Mouse (Mus musculus): ENCODE data around the gene Tnks1bp1.

The Tnks1bp1 gene

DNA sequence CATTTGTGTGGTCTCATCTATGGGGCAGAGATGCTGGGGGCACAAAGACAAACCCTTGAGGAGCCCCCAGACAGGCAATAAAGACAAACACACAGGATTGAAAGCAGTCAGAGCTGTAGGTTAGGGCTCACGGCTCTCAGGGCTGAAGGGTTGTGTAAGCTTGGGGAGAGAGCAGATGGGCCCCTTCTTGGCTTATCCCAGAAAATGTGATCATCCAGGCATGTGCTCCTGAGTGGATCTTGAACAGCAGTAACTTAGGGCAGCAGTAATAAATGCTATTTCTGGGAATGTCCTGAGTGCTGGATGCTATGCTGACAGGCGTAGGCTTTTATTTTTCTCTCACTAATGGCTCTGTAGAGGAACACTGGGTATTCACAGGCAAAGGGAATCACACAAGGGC lies 20.8 kb downstream of the Tnks1bp1 start:
- in situ Hi-C loops (cut with MboI; ENCODE audit: unreplicated experiment in 2 of 2): no loop called here

DNA sequence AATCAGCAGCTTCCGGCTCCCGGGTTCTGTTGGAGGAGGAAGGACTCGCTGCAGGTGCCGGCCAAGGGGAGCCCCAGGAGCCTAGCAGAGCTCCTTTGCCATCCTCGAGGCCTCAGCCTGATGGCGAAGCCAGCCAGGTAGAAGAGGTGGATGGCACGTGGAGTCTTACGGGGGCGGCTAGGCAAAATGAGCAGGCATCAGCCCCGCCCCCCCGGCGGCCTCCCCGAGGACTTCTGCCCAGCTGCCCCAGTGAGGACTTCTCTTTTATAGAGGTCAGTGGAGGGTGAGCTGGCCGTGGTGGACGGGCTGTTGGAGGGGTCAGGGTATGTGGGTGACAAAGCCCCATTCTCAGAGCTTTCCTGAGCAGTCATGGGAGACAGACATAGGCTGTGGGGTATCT lies 22.3 kb downstream of the Tnks1bp1 start:
- in situ Hi-C loops (cut with MboI; ENCODE audit: unreplicated experiment in 2 of 2): no loop called here

DNA sequence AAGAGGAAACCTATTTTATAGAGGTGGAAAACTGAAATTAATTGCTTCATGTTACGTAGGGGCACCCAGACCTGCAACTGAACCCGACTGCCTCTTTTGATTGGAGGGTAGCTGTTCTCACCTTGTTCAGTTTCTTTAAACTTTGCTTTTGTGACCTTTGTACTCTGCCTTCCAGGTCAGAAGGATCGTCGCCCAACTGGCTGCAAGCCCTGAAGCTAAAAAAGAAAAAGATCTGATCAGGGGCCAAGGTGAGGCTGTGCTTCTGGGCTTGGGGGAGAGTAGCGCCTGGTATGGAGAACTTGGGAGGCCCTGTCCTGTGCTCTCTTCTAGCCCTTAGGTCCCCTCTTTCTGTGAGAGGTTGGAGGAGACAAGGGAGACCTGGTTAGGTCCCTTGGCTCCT lies 24.1 kb downstream of the Tnks1bp1 start:
- in situ Hi-C loops (cut with MboI; ENCODE audit: unreplicated experiment in 2 of 2): no loop called here

DNA sequence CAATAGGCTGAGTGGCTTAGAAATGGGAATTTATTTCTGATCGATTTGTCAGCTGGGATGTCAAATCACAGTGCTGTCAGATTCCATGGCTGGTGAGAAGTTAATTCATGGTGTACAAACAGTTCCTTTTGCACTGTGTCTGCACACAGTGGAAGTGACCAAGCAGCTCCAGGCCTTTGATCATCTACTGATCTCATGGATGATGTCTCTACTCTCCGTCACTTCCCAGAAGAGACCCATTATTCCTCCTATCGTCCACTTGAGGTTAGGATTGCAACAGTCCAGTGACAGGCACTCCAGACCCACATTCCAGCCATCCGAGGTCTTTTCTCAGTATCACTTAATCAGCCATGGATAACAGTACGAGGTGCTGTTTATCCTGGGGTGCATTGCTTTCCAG lies 25.9 kb downstream of the Tnks1bp1 start:
- in situ Hi-C loops (cut with MboI; ENCODE audit: unreplicated experiment in 2 of 2): no loop called here

DNA sequence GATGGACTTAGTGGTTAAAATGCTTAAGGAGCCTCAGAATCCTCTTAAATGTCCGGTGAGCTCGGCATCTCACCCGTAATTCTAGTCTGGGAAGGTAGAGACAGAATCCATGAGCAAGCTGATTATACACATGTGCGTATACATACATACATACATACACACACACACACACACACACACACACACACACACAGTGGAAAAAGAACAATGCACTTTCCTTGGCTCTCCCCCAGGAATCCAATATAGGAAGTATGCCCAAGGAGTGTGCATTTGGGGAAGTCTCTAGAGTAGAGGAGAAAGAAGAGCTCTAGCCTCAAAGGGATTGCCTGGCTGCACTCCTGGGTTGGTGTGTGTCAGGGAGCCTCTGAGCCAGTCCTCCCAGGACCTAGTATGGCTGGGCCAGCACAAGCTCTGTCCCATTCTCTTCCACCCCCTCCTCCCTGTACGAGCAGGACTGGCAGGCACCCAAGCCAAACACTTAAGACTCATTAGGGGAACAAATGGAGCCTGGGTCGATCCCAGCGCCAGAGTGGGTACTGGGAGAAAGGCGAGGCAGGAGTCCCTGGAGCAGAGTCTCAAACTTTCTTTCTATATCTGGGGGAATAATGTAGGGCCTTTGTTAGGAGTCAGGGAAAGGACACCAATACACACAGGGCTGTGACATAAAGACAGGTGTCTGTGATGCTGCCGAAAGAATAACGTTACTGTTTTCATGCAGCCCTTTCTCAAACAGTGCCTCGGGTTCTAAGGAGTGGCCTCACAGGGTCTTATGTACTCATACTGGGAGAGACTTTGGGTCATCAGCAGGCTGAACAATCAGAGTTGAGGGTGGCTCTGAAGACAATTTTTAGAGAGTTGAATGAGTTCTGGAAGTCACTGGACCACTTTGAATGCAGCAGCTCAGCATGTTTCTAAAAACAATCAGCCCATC lies 41.2 kb downstream of the Tnks1bp1 start:
- in situ Hi-C loops (cut with MboI; ENCODE audit: unreplicated experiment in 2 of 2): no loop called here

DNA sequence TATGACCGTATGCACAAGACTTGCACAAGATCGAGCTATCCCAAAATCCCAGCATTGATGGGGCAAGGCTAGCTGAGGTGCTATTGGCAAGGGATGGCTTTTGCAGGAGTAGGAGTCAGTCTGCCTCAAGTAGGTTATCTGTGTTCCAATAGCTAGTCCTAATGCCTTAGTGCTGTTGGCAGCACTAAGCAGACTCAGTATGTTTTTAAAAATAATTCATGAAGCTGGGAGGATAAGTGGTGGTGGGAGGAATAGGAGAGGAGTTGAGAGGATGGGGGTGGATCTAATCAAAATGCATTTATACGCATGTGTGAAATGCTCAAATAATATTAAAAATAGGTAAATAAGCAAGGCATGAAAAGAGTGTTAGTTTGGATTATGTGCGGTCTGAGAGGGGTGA lies 43.5 kb downstream of the Tnks1bp1 start:
- in situ Hi-C loops (cut with MboI; ENCODE audit: unreplicated experiment in 2 of 2): no loop called here

DNA sequence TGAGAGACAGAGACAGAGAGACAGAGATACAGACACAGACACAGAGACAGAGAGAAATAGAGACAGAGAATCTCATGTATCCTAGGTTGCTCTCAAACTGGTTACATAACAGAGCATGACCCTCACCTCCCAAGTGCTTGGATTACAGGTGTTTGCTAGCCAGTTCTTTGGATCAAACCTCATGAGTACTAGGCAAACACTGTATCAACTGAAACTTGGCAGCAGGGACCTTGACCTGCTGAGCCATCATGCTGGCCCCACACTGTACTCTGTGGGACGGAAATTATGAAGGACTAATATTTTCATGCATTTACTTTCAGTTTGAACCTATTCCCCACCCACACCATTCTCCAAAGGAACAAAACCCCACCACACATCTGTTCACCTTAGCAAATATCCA lies 45.6 kb downstream of the Tnks1bp1 start:
- in situ Hi-C loops (cut with MboI; ENCODE audit: unreplicated experiment in 2 of 2): no loop called here

DNA sequence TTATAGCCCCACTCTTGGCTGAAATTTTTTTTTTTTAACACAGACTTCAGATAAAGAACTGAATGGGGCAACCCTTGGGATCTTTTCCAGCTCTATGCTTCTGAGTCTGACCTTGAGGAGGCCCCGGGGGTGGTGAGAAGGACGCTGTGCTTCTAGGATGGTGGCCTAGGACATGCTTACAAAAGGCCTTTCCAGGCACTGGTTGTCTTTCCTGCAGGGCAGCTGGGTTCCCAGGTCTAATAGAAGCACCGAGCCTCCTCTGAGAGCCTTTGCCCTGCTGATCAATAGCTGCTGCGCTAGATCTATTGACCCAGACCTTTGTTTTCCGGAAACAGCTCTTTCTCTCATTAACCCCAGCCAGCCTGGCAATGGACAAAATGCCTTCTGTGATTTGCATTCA lies 48.1 kb downstream of the Tnks1bp1 start:
- in situ Hi-C loops (cut with MboI; ENCODE audit: unreplicated experiment in 2 of 2): no loop called here

DNA sequence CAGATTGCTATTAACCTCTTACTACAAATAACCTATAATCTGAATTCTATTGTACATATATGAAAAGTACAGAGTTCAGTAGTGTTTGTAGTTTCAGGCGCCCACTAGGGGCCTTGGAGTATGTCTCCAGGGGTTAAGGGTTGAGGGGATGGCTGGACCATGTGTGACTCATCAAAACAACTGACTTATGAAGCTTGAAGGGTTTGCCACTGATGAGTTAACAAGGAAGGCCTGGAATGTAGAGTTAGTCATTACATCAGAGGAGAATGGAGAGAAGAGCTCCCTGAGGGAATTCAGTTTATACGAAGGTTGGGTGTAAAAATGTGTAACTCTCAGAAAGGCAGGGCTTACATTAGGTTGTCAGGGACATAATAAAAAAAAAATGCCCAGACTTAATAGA lies 50.2 kb downstream of the Tnks1bp1 start:
- in situ Hi-C loops (cut with MboI; ENCODE audit: unreplicated experiment in 2 of 2): no loop called here

DNA sequence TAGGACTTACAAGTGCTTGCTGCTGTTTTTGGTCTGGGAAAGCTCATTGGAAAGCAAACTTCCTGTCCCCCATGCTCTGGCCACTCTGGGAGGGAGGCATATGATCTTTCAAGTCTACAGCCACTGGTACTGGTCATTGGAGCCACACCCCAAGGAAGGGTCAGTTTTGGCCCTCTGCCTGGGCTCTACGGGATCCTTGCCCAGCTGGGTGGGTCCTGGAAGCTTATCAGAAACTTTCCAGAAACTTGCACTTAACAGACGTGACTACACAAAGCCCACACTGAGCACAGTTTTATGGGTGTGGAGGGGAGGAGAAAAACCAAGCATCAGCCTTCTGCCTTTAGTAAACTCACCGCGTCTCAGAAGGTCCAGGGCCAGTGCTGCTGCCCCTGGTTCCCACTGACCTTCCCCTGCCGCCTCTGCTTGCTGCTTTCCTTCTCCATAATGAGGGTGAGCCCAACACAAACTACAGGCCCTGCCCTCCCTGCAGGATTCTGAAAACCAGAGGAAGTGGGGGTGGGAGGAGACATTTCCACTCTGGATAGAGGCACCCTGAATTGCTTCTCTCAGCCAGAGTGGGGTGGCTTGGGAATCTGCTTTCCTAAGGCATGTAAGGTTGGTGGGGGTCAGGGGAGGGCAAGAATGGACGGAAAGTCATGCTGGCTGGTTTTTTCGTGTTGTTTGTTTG lies 51.1 kb downstream of the Tnks1bp1 start:
- in situ Hi-C loops (cut with MboI; ENCODE audit: unreplicated experiment in 2 of 2): no loop called here

DNA sequence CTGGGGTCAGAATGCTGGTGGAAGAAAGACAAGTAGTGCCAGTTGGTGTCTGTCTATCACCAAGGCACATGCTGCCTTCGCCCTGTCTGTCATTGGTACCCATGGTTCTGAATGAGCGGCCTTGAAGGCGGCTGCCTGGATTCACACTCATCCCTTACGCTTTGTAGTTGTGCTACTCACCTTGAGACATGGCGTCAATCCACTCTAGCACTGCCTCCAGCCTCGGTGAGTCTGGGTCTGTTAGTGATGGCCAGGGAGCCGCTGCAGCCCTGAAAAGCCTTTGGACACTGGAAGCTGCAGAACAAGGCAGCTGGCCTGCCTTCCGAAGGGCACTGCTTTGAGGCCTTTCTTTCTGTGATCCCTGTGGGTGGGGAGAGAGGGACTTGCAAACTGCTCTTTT lies 55.4 kb downstream of the Tnks1bp1 start:
- in situ Hi-C loops (cut with MboI; ENCODE audit: unreplicated experiment in 2 of 2): loop anchor here in 1 of 2 experiments (25.0 kb wide), 1 partner anchor 1359 kb away; the partner anchor contains the start of genes Olfr1065 and Olfr1066

DNA sequence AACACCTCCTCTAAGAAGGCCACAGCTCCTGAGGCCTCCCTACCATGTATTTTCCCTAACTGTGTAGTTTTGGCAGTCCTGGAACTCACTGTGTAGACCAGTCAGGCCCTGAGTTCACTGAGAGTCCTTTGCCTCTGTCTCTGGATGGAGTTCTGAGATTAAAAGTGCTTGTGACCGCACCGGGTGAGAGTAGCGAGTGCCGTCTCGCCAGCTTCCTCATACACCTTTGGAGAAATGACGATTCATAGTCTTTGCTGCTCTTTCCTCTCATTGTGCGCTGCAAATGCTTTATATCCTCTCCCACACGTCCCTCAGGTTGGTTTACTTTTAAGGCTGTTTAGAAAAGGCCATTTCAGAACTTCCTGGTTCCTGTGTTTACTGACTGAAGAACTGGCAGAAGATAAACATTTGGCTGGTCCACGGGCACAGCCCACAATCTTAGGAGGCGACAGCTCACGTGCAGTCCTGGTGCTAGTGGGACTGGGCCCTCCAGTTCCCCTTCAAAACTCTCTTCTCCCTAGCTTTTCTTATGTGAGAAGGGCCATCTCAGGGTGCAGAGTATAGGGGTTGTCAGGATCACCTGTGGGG lies 57.7 kb downstream of the Tnks1bp1 start:
- in situ Hi-C loops (cut with MboI; ENCODE audit: unreplicated experiment in 2 of 2): loop anchor here in 1 of 2 experiments (25.0 kb wide), 1 partner anchor 1357 kb away; the partner anchor contains the start of genes Olfr1065 and Olfr1066

DNA sequence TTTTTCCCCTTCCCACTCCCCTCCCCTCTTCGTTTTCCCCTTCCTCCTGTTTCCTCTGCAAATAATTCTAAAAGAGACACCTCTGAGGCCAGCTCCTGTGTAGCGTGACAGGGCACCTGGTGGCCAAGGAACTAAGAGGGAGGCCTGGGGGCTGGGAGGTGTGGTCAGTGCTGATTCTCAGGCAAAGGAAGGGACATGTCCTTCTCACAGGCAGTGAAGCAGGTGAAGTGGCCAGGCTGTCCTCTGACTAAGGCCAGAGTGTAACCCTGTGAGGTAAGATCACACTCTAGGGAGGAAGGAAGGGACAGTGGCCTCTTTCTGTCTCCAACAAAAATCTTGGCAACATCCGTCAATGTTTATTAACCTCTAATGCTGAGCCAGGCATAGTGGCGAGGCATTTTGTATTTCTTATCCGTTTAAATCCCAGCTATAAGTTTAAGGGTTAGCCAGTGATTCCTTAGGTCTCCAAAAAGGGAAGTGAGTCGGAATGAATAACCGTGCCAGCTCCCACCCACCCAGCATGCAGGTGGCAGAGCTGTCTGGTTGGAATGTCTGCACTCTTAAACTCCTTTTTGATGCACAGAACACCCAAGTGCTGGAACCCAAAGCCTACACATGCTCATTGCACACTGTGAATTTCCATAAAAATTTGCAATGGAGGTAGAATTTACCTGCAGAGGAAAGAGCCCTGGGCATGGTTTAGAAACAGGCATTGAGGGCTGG lies 58.4 kb downstream of the Tnks1bp1 start:
- in situ Hi-C loops (cut with MboI; ENCODE audit: unreplicated experiment in 2 of 2): loop anchor here in 1 of 2 experiments (25.0 kb wide), 1 partner anchor 1356 kb away; the partner anchor contains the start of genes Olfr1065 and Olfr1066

DNA sequence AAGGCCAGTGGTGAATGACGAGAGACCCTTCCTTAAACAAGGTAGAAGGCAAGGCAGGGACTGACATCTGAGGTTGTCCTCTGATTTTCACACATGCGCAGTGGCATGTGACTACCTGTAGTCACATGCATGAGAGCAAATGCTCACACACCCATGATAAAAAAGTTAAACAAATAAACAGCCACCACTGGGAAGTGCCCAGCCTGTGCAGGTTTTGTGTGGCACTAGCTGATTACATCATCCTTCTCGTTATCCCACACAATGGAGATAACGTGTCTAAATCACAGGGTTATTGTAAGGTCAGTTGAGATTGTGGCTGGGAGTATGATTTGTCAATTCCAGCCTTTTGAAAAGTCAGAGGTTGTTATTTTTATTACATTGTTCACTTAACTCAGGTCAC lies 59.1 kb downstream of the Tnks1bp1 start:
- in situ Hi-C loops (cut with MboI; ENCODE audit: unreplicated experiment in 2 of 2): loop anchor here in 1 of 2 experiments (25.0 kb wide), 1 partner anchor 1355 kb away; the partner anchor contains the start of genes Olfr1065 and Olfr1066

DNA sequence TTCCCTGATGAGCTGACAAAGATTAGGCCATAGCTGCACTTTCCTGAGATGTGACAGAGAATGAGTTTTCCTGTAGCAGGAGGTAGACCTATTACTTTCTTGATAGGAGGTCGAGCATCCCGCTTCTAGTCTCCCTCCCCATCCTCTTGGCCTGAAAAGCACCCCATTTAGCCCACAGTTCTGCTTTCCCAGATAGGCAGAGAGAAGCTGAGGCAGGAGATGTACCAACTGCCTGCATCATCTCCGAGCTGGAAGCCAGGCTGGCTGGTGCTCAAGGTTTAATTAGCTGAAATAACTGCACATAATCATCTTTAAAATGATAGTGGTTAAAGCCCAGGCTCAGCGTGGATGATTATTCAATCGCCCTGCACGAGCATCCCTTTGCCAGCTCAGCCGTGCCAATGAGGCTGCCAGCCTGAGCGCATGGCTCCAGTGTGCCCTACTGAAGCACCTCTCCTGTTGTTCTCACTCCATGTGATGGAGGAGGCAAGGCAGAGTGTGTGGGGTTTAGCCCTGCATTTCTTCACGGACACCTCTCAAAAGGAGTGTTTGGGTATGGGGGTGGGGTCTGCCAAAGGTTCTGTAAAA lies 62.6 kb downstream of the Tnks1bp1 start:
- in situ Hi-C loops (cut with MboI; ENCODE audit: unreplicated experiment in 2 of 2): loop anchor here in 1 of 2 experiments (25.0 kb wide), 1 partner anchor 1352 kb away; the partner anchor contains the start of genes Olfr1065 and Olfr1066
